Mouse (Mus musculus) mesoderm, embryonic 11.5 days (tissue): ENCODE measurements around the gene Gm5741.
"Not testable (repeated sequence)": the region's sequence is repeated elsewhere in the genome, so short reads cannot be mapped to it uniquely, and the experiment has no call there.

Experiments
- DNase-seq: peaks from one replicate; pipeline ENCODE4 v3.0.0-alpha.2; 2012; ENCODE audit warnings: low read depth, low spot score

The Gm5741 gene

DNA sequence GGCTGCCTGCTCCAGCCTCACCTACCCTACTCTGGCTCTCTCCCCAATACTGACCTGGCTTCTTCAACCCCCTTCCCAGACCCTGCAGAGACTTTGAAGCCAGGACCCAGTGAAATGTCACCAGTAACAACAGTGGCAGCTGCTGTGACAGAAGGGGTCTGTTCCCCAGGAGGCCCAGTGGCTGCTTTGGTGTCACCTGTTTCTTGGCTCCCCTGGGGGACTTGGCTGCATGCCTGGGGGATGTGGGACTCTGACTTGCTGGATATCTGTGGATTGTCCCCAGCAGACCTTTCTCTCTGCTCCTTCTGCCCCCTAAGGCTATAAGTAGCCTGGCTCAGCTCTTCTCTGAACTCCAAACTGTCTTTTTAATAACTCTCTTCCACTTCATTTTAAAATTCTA is at the start of gene Gm5741:
Gene Gm5741 (minus strand): TSS at position 1 of the 400 bp plus-strand sequence.
- no peak for DNase-seq

DNA sequence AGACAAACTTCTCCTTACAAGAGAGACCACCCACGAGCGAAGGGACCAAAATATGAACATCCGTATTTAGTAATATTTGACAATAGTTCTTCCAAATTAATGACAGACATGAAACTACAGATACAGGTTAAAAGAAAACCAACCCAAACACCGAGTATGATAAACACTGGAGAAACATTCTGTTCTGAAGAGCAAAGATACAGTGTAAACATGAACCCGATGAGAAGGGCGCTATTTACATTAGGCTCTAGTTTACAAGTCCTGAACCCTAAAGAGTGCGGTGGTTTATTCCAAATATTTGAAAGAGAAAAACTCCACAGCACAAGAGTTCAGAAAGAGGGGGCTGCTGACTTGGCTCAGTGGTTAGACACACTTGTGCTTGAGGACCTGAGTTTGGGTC is 49.2 kb upstream of the Gm5741 start:
- no peak for DNase-seq

- DNase-seq: no peak
Measured at GRCm38 (mm10) chr8:85115501-85115900, 47.7 kb upstream of the Gm5741 start.

GRCm38 (mm10) chr8:85113241-85113640 is 45.5 kb upstream of the Gm5741 start:
- DNase-seq: no peak

GRCm38 (mm10) chr8:85100076-85100665 is 32.4 kb upstream of the Gm5741 start:
- no peak for DNase-seq

- DNase-seq: no peak
Measured at GRCm38 (mm10) chr8:85096850-85097249, 29.1 kb upstream of the Gm5741 start.

GRCm38 (mm10) chr8:85096196-85096595 is 28.4 kb upstream of the Gm5741 start:
- no peak for DNase-seq

DNA sequence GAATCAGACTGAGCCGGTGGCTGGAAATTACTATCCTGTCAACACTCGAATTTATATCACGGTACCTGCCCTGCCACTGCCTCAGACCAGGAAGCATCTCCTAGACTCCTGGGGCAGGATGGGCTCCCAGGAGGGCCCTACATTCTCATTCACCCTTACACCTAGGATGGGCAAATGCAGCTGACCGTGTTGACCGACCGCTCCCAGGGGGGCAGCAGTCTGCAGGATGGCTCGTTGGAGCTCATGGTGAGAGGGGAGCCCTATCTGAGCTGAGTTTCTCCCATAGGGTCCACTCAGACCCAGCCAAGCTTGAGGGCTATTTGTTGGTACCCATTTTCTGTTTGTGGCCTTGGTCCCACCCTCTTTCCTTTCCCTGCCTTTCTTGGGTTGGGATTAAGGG is 27.8 kb upstream of the Gm5741 start:
- DNase-seq: no peak

- DNase-seq: no peak
Measured at GRCm38 (mm10) chr8:85095051-85095450, 27.3 kb upstream of the Gm5741 start.

DNA sequence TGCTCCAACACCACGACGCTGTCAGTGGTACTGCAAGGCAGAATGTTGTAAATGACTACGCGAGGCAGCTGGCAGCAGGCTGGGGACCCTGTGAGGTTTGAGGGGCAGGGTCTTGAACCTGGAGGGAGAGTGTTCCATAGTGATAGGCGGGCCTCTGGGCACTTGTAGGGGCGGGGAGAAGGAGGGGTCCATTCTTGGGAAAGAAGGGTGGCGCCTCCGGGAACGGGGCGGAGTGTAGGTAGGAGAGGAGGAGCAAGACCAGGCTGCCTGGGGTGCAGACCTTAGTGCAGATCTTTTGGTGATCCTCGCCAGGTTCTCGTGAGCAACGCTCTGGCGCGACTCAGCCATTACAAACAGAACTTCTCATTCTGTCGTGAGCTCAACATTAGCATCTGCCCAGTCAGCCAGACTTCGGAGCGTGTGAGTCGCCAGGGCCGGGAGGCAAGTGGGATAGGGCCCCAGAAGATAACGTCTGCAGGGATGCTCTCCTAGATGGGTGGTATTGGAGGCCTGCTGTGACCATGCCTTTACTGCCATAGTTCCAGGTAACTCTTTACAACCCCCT is 23.8 kb upstream of the Gm5741 start:
- no peak for DNase-seq

DNA sequence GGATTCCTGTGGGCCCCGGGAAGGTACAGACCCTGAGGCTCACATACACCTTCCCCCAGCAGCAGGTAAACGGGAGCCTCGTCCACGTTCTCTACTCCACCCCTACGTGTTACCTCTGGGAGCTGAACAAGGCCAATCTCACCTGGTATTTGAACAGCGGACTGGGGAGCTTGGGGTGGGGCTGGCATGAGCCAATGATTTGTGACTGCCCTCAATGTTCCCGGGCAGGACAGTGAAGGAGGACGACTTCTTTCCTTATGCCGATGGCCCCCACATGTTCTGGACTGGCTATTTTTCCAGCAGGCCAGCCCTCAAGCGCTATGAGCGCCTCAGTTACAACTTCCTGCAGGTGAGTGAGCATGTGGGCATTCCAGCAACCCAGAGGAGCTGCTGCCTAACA is 23.1 kb upstream of the Gm5741 start:
- DNase-seq: no peak

- no peak for DNase-seq
Measured at GRCm38 (mm10) chr8:85088771-85089170, 21.0 kb upstream of the Gm5741 start.

GRCm38 (mm10) chr8:85086238-85086637 is 18.5 kb upstream of the Gm5741 start:
- DNase-seq: no peak

- no peak for DNase-seq
Measured at GRCm38 (mm10) chr8:85084633-85085032, 16.9 kb upstream of the Gm5741 start.

- peak; percentile 76 for DNase-seq
Measured at GRCm38 (mm10) chr8:85083108-85083813, 15.5 kb upstream of the Gm5741 start, which contains the start of gene Man2b1. TSS of gene Man2b1 (plus strand) at chr8:85083270.

GRCm38 (mm10) chr8:85082169-85082568 is 14.4 kb upstream of the Gm5741 start:
- not testable (repeated sequence) for DNase-seq

GRCm38 (mm10) chr8:85081216-85081555 is 13.4 kb upstream of the Gm5741 start, which contains the start of gene Wdr83:
TSS of gene Wdr83 (minus strand) at chr8:85081306.
- DNase-seq: peak; percentile 58

DNA sequence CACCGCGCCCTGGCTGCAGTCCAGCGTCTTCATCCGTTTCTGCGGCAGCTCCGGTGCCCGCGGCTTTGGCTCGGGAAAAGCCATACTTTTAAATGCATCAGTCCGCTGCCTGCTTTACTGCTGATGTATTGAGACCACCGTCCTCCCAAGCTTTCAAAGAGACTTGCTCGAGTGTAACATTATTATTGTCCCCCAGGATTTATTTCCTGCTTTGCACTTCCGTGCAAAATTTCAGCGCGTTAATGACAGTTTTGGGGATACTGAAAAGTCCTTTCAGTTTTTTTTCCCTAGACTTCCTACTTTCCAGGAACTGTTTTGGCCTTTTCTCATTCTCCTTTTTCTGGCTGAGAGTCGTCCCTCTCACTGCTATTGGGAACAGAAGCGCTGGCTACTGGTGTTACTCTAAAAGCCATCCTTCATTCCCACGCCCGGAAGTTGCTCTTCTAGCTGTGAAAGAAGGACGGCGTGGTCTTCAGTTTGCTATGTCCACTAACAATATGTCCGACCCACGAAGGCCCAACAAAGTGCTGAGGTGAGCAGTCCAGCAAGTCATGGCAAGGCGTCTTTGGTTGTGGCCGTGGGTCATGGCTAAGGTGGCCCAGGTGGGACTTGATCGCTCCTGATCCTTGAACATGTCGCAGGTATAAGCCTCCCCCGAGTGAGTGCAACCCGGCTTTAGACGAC is 12.9 kb upstream of the Gm5741 start, which contains the start of gene Wdr83os:
Gene Wdr83os (plus strand): TSS at position 209 of the 684 bp plus-strand sequence.
- peak; percentile 79 for DNase-seq

DNA sequence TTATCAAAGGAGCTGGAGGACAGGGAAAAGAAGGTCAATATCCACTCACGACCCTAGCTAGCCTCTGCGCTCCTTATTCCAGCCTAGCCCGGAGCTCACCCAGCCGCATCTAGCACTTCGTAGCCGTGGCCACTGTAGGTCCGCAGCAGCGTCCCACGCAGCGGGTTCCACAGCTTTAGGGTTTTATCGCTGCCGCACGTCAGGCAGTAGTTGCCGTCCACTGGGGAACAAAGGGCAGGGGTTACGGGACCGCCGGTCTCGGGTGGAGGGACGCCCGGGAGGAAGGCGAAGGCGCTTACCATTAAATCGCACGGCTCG is 12.4 kb upstream of the Gm5741 start:
- DNase-seq: no peak

GRCm38 (mm10) chr8:85076993-85077392 is 9.2 kb upstream of the Gm5741 start:
- DNase-seq: peak; percentile 89

DNA sequence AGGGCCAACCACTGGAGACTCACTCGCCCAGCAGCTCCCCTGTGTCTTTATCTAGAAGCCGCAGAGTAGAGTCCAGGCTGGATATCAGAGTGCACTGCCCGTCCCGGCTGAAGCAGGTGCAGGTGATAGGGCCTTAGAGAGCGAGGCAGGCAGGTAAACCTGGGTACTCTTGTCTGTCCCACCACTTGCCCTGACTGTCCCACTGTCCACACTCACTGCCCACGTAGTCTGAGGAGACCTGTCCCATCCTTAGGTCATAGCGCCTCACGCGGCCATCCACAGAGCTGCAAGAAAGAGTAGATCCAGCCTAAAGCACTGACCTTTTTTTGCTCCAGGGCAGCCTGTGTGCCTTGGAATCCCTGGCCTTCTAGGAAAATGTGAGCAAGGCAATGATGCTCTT is 8.2 kb upstream of the Gm5741 start:
- peak; percentile 40 for DNase-seq

DNA sequence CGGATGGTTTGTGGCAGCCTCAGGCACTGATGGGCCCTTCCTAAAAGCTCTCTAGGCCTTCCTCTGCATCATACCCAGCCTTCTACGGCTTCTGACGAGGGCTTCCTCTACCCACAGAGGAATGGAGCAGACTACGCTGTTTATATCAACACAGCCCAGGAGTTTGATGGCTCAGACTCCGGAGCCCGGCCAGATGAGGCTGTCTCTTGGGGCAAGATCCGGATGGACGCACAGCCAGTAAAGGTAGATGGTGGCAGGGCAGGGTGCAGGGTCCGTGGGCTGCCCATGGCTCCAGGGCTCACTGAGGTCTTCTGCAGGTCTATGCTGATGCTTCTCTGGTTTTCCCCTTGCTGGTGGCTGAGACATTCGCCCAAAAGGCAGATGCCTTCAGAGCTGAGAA is 6.8 kb upstream of the Gm5741 start:
- no peak for DNase-seq

DNA sequence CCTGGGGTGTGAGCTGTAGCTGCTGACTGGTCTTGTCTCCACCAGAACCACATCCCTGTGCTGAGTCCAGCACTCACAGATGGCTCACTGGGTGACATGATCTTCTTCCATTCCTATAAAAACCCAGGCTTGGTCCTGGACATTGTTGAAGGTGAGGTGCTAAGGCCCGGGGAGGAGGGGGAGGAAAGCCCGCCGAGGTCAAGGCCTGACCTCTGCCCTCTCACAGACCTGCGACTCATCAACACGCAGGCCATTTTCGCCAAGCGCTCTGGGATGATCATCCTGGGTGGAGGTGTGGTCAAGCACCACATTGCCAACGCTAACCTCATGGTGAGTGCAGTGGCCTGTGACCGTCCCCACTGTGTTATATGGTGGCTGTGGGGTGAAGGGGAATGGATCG is 6.4 kb upstream of the Gm5741 start:
- no peak for DNase-seq
